Mouse (Mus musculus) c-Kit-positive CD71-positive TER-119-positive erythroid progenitor cells, embryonic 14.5 days (primary cell): Measurements from ENCODE around the gene Fbln2.
A peak's percentile ranks its signal among the peaks of the same experiment; 100 is the strongest.

ENCODE experiments used
- DNase-seq: peaks from one replicate; pipeline ENCODE4 v3.0.0-alpha.2; 2013; ENCODE audit warnings: low spot score

Fbln2 gene

GRCm38 (mm10) chr6:91231000-91231399, 18.7 kb downstream of the Fbln2 start:
- DNase-seq, result no peak

GRCm38 (mm10) chr6:91231523-91231922, 19.3 kb downstream of the Fbln2 start:
- DNase-seq, result no peak

- DNase-seq, result no peak
Observed at GRCm38 (mm10) chr6:91233011-91233410, 20.8 kb downstream of the Fbln2 start.

GRCm38 (mm10) chr6:91233424-91234015, 21.3 kb downstream of the Fbln2 start:
- no peak for DNase-seq

- DNase-seq, result no peak
Observed at GRCm38 (mm10) chr6:91236006-91236405, 23.8 kb downstream of the Fbln2 start.

- no peak for DNase-seq
Observed at GRCm38 (mm10) chr6:91236429-91236828, 24.2 kb downstream of the Fbln2 start.

- DNase-seq, result no peak
Observed at GRCm38 (mm10) chr6:91237273-91237672, 25.0 kb downstream of the Fbln2 start.

GRCm38 (mm10) chr6:91240537-91240936, 28.3 kb downstream of the Fbln2 start:
- no peak for DNase-seq

GRCm38 (mm10) chr6:91240964-91241363, 28.7 kb downstream of the Fbln2 start:
- no peak for DNase-seq

- DNase-seq, result no peak
Observed at GRCm38 (mm10) chr6:91243395-91243794, 31.1 kb downstream of the Fbln2 start.

GRCm38 (mm10) chr6:91244331-91244730, 32.1 kb downstream of the Fbln2 start:
- no peak for DNase-seq

GRCm38 (mm10) chr6:91245331-91245730, 33.1 kb downstream of the Fbln2 start:
- no peak for DNase-seq

- DNase-seq, result no peak
Observed at GRCm38 (mm10) chr6:91247343-91247742, 35.1 kb downstream of the Fbln2 start.

GRCm38 (mm10) chr6:91248627-91249026, 36.4 kb downstream of the Fbln2 start:
- no peak for DNase-seq

GRCm38 (mm10) chr6:91249797-91250196, 37.5 kb downstream of the Fbln2 start:
- peak; percentile 18 for DNase-seq

GRCm38 (mm10) chr6:91259440-91260120, 47.3 kb downstream of the Fbln2 start:
- DNase-seq, result no peak

GRCm38 (mm10) chr6:91260347-91260986, 48.2 kb downstream of the Fbln2 start:
- no peak for DNase-seq

GRCm38 (mm10) chr6:91260987-91261367, 48.7 kb downstream of the Fbln2 start:
- DNase-seq, result no peak

- DNase-seq, result no peak
Observed at GRCm38 (mm10) chr6:91265616-91266015, 53.4 kb downstream of the Fbln2 start.

- no peak for DNase-seq
Observed at GRCm38 (mm10) chr6:91266647-91267046, 54.4 kb downstream of the Fbln2 start.

GRCm38 (mm10) chr6:91268318-91268717, 56.1 kb downstream of the Fbln2 start:
- DNase-seq, result no peak

- DNase-seq, result peak; percentile 40
Observed at GRCm38 (mm10) chr6:91277549-91277948, 65.3 kb downstream of the Fbln2 start.

- no peak for DNase-seq
Observed at GRCm38 (mm10) chr6:91278302-91278701, 66.0 kb downstream of the Fbln2 start.
